Mouse (Mus musculus): ENCODE results near the gene Prr5l.
A peak's percentile ranks its signal among the peaks of the same experiment; 100 is the strongest.
"Not testable (repeated sequence)": the region's sequence is repeated elsewhere in the genome, so short reads cannot be mapped to it uniquely, and the experiment has no call there.

Prr5l gene

DNA sequence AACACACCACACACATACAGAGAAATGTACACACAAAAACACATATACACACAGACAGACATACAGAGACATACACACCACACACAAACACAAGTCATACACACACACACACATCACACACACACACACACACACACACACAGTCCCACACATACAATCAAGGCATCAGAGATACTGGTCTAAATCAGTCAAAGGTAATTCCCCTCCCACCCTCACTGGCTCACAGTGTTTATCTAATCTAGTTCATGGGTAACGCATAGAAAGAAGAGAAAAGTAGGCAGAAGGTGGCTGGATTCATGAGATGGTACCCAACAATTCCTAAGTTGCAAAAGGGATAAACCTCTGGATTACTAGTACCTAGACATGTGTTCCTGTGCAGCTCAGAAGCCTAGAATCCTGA is 120.9 kb downstream of the Prr5l start:
- DNase-seq: no peak

- no peak for DNase-seq
Observed at GRCm38 (mm10) chr2:101759523-101760277, 123.1 kb downstream of the Prr5l start.

- DNase-seq: no peak
Observed at GRCm38 (mm10) chr2:101757806-101758205, 125.0 kb downstream of the Prr5l start.

- DNase-seq: no peak
Observed at GRCm38 (mm10) chr2:101756069-101756753, 126.6 kb downstream of the Prr5l start.

- DNase-seq: no peak
Observed at GRCm38 (mm10) chr2:101754939-101755555, 127.8 kb downstream of the Prr5l start.

GRCm38 (mm10) chr2:101754428-101754827 is 128.4 kb downstream of the Prr5l start:
- no peak for DNase-seq

DNA sequence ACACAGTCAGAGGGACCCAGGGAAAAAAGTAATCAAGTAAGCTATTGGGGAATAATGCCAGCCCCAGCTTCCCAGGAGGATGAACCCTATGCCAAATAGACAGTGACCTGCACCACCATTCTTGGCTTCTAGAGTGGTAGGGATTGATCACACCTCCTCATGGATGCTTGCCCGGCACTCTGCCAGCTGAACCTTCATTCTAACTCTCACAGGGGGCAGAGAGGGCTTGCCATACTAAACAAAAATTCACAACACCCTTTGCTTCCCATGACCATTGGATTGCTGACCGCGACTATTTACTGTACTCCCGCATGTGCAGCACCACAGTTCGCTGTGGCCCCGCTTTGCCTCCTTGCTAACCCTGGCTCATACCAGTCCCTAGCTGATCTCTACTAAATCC is 129.8 kb downstream of the Prr5l start:
- DNase-seq: no peak

DNA sequence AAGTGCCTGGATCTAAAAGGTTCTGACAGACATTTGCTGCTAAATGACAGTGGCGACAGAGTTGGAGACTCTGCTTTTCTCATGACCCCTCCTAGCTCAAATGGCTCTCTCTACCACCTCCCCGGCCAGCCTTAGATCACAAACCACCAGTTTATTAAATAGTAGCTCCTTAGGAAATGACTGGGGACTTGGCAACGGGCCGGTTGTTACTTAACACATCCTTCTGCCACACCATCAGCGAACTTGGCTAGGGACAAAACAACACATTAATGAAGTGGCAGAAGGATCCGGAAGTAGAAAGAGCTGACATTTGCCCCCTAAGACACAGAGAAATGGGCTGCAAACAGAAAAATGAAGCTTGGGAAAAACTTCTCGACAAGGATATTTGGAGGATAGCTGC is 130.4 kb downstream of the Prr5l start:
- DNase-seq: no peak

DNA sequence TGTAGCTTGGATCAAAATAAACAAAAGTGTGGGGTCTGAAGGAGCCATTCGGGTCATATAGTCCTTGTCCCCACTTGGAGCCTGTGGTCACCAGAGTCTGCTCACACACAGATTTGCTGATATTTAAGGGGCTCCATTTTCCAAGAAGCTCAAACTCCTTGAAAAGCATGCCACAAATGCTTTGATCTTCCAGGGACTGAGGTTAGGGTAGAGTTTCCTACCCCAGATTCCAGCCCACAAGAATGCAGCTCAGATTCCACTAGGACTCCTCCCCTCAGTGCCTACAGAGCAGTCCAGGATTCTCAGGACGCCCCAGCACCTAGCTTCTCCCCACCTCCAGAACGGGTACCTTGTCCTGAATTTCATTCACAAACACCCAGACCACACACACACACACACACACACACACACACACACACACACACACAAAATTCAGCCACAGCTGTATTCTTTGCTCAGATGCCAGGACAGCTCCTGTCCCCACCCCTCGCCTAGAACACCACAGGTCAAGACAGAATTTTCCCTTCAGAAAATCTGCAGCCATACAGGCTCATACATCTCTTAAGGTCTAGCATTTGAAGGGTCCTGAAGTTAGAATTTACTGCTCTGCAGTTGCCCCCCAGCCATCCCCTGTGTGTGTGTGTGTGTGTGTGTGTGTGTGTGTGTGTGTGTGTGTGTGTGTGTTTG is 131.4 kb downstream of the Prr5l start:
- no peak for DNase-seq

GRCm38 (mm10) chr2:101746537-101746936 is 136.3 kb downstream of the Prr5l start:
- no peak for DNase-seq

DNA sequence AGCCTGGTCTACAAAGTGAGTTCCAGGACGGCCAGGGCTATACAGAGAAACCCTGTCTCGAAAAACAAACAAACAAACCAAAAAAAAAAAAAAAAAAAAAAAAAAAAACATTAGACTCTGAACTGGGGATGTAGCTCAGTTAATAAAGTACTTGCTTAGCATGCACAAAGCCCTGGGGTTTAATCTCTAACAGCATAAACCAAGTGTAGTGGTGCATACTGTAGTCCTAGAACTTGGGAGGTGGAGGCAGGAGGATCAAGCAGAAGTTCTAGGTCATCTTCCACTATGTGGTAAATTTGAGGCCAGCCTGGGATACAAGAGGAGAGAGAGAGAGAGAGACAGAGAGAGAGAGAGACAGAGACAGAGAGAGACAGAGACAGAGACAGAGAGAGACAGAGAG is 137.2 kb downstream of the Prr5l start:
- not testable (repeated sequence) for DNase-seq

GRCm38 (mm10) chr2:101742072-101742860 is 140.6 kb downstream of the Prr5l start:
- no peak for DNase-seq

GRCm38 (mm10) chr2:101741653-101742052 is 141.2 kb downstream of the Prr5l start:
- no peak for DNase-seq

GRCm38 (mm10) chr2:101739914-101740313 is 142.9 kb downstream of the Prr5l start:
- DNase-seq: no peak

DNA sequence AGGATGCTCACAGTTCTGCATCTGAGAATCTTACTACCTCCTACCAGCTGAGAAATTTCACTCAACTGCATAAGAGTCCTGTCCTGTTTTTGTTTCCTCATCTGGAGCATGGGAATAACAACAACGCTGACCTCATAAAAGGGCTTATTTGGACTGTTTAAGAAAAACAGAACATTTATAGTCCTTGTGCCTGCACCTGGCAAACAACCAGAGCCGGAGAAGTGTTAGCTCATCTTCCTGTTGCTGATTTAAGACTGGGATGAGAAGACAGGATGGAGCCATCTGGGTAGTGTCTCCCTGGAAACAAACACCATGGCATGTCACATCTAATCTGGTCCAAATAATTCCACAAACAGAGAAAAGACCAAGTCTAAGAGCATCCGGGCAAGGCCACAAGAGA is 149.3 kb downstream of the Prr5l start:
- DNase-seq: no peak

GRCm38 (mm10) chr2:101732777-101733210 is 150.0 kb downstream of the Prr5l start:
- peak; percentile 42 to 50 for DNase-seq

GRCm38 (mm10) chr2:101730972-101731371 is 151.9 kb downstream of the Prr5l start:
- DNase-seq: no peak

DNA sequence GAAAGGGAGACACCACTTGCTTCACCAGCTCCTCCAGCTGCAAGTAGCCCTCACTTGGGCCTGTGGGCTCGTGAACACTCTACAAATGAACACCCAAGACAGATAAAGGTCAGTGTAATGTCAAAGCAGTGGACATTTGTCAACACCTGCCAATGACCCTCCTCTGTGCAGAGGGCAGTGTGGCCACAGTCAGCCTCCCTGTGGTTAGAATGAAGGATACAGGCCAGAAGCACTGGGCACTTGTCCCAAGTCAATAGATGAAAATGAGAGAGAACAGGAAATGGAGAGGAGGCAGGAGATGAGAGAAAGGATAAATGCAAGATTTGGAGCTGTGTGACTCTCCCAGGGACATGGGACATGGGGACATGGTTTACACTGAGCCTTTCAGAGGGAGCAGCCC is 153.4 kb downstream of the Prr5l start:
- no peak for DNase-seq

DNA sequence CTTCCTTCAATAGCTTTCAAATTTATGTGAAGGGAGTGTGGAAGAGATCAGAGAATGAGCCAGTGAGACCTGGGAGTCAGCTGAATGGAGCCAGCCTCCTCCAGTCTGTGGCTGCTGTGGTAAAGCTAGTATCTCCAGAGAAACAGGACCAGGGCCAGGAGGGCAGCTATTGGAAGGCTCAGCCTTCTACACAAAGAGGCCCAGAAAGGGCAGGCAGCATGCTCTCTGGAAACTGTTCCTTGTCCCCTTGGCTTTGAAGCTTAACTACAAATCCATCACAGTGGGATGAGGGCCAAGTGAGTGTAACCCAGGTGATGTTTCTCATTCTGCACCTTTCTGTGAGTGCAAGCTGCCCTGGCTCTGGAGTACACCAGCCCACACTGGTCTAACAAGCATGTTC is 155.0 kb downstream of the Prr5l start:
- DNase-seq: no peak

DNA sequence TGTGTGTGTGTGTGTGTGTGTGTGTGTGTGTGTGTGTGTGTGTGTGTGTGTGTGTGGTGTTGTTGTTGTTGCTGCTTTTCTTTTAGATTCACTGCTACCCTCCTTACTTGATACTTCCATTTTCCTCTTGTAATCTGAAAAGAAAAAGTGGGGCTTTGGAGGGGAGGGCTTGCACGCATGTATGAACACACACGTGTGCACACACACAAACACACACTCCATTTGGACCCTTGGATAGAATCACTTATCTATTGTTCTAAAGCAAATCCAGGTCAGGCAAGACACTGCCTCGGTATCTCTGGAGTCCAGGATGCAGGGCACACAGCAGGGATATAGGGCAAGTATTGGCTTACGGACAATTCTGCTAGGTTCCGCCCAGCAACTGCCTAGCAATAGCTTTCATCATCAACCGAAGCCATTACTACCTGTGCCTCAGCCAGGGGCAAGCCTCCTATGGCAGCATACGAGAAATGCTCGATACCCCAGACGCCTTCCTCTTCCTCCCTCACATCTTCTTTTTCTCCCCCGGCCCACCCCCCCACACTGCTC is 159.4 kb downstream of the Prr5l start:
- no peak for DNase-seq

- DNase-seq: no peak
Observed at GRCm38 (mm10) chr2:101722370-101723332, 160.2 kb downstream of the Prr5l start.

All from spleen, adult 18-20 months (tissue).